Comparison of ENCODE assay signal across 14 mouse cellular contexts in genomic region chr1:41604996-41605747, GRCm38 (mm10).
DNase-seq lines count a peak whose midpoint lies in the region; ATAC-seq and TF ChIP-seq lines count a peak whose summit lies in the region.
"Had no signal": no experiment of that assay in that cellular context is flagged by ENCODE, and none has a peak within 500 bp of the region (broad histone marks: within the 10 kb centered on the region; RNA-seq: fewer than 3 reads in every experiment).

No protein-coding gene starts in this region.

- TF ChIP-seq POLR2A in limb, embryonic 14.5 days (IDR thresholded peaks at IDR 0.05; ENCODE audit: borderline replicate concordance, extremely low read depth, insufficient read depth, insufficient read length) = no peak

- no peak overlapping the region for H3K4me2 ChIP-seq in limb, embryonic 14.5 days (replicated peaks; ENCODE audit: low read depth, low read length, severe bottlenecking)
- peak overlapping the region; percentile 37 for H3K4me2 ChIP-seq in forebrain, embryonic 12.5 days
- H3K4me2 ChIP-seq in neural tube, embryonic 14.5 days (ENCODE audit: low read depth, low read length) = peak overlapping the region; percentile 12; the same call in 1 of the 2 replicates
- H3K4me2 ChIP-seq in kidney, embryonic 14.5 days (replicated peaks; ENCODE audit: low read depth, low read length) = no peak overlapping the region
- H3K4me2 ChIP-seq: heart, embryonic 12.5 days had no signal

- H3K27ac ChIP-seq in limb, embryonic 14.5 days (replicated peaks; ENCODE audit: low read depth, low read length) = no peak overlapping the region
- no peak overlapping the region for H3K27ac ChIP-seq in limb, embryonic 10.5 days
- peak overlapping the region; percentile 70 for H3K27ac ChIP-seq in forebrain, embryonic 12.5 days
- H3K27ac ChIP-seq in neural tube, embryonic 14.5 days (ENCODE audit: low read depth, low read length) = no peak overlapping the region
- H3K27ac ChIP-seq in kidney, embryonic 14.5 days (ENCODE audit: low read depth, low read length) = no peak overlapping the region
- H3K27ac ChIP-seq: gastrocnemius, adult 2 months had no signal

- no peaks in the 10 kb centered on the region for H3K36me3 ChIP-seq in limb, embryonic 14.5 days (ENCODE audit: control insufficient read depth, insufficient read depth, low read length)
- H3K36me3 ChIP-seq in limb, embryonic 10.5 days = no peaks in the 10 kb centered on the region
- no peaks in the 10 kb centered on the region for H3K36me3 ChIP-seq in forebrain, embryonic 12.5 days (replicated peaks)
- no peaks in the 10 kb centered on the region for H3K36me3 ChIP-seq in neural tube, embryonic 14.5 days (ENCODE audit: control insufficient read depth, insufficient read depth, low read length)
- H3K36me3 ChIP-seq in kidney, embryonic 14.5 days (ENCODE audit: control insufficient read depth, insufficient read depth, low read length) = no peaks in the 10 kb centered on the region
- H3K36me3 ChIP-seq: heart, embryonic 12.5 days had no signal

- H3K9me3 ChIP-seq in limb, embryonic 14.5 days (ENCODE audit: control insufficient read depth, low read length) = no peaks in the 10 kb centered on the region
- H3K9me3 ChIP-seq in limb, embryonic 10.5 days (replicated peaks) = no peaks in the 10 kb centered on the region
- H3K9me3 ChIP-seq in forebrain, embryonic 12.5 days = no peaks in the 10 kb centered on the region
- no peaks in the 10 kb centered on the region for H3K9me3 ChIP-seq in neural tube, embryonic 14.5 days (ENCODE audit: control insufficient read depth, low read length)
- H3K9me3 ChIP-seq in kidney, embryonic 14.5 days (ENCODE audit: control insufficient read depth, low read length) = no peaks in the 10 kb centered on the region
- H3K9me3 ChIP-seq: heart, embryonic 12.5 days had no signal

- H3K4me3 ChIP-seq in limb, embryonic 14.5 days (replicated peaks; ENCODE audit: low read length) = no peak overlapping the region
- no peak overlapping the region for H3K4me3 ChIP-seq in limb, embryonic 10.5 days
- H3K4me3 ChIP-seq in forebrain, embryonic 12.5 days (replicated peaks) = 0 out of 2 replicates have a peak overlapping the region, but pooled peaks have one; percentile 7
- no peak overlapping the region for H3K4me3 ChIP-seq in neural tube, embryonic 14.5 days (ENCODE audit: low read depth, low read length)
- H3K4me3 ChIP-seq in kidney, embryonic 14.5 days (ENCODE audit: low read length) = no peak overlapping the region
- H3K4me3 ChIP-seq: erythroblast, embryonic 14.5 days; gastrocnemius, adult 2 months; heart, embryonic 12.5 days had no signal

- no peak for ATAC-seq in limb, embryonic 14.5 days (ENCODE audit: low FRiP score, low read depth)
- ATAC-seq in forebrain, embryonic 12.5 days (ENCODE audit: low FRiP score) = peak; percentile 76
- ATAC-seq in neural tube, embryonic 14.5 days (ENCODE audit: low read depth) = peak; percentile 60; the same call in 1 of the 2 replicates
- ATAC-seq in kidney, embryonic 14.5 days (ENCODE audit: low FRiP score, low TSS enrichment) = no peak

- H3K27me3 ChIP-seq in limb, embryonic 14.5 days (ENCODE audit: control insufficient read depth, insufficient read depth, low read length) = no peaks in the 10 kb centered on the region
- H3K27me3 ChIP-seq in limb, embryonic 10.5 days (ENCODE audit: low read depth, poor library complexity, severe bottlenecking) = no peaks in the 10 kb centered on the region
- H3K27me3 ChIP-seq in forebrain, embryonic 12.5 days = no peaks in the 10 kb centered on the region
- H3K27me3 ChIP-seq in neural tube, embryonic 14.5 days (ENCODE audit: control insufficient read depth, insufficient read depth, low read length) = no peaks in the 10 kb centered on the region
- H3K27me3 ChIP-seq in kidney, embryonic 14.5 days (ENCODE audit: control insufficient read depth, insufficient read depth, low read length) = no peaks in the 10 kb centered on the region
- H3K27me3 ChIP-seq: CH12.LX; heart, embryonic 12.5 days had no signal

- H3K4me1 ChIP-seq in limb, embryonic 14.5 days (ENCODE audit: control insufficient read depth, insufficient read depth, low read length) = 0 out of 2 replicates have a peak, but pooled peaks cover 3% of the 10 kb centered on the region
- H3K4me1 ChIP-seq in limb, embryonic 10.5 days = peaks cover 3% of the 10 kb centered on the region
- peaks cover 8% of the 10 kb centered on the region for H3K4me1 ChIP-seq in forebrain, embryonic 12.5 days
- H3K4me1 ChIP-seq in neural tube, embryonic 14.5 days (ENCODE audit: control insufficient read depth, insufficient read depth, low read length) = peaks cover 8% of the 10 kb centered on the region; the same call in 1 of the 2 replicates
- H3K4me1 ChIP-seq in kidney, embryonic 14.5 days (ENCODE audit: control insufficient read depth, insufficient read depth, low read length) = no peaks in the 10 kb centered on the region
- H3K4me1 ChIP-seq: heart, embryonic 12.5 days had no signal

- 68% methylated on average over 14 of the region's 14 CpGs for WGBS in limb, embryonic 14.5 days
- WGBS in limb, embryonic 10.5 days = 90% methylated on average over 14 of the region's 14 CpGs
- WGBS in forebrain, embryonic 12.5 days = 12% methylated on average over 14 of the region's 14 CpGs
- 29% methylated on average over 14 of the region's 14 CpGs for WGBS in neural tube, embryonic 14.5 days
- 87% methylated on average over 14 of the region's 14 CpGs for WGBS in kidney, embryonic 14.5 days

- DNase-seq in limb, embryonic 14.5 days (ENCODE audit: low spot score) = peak; percentile 14
- DNase-seq in limb, embryonic 10.5 days (ENCODE audit: low spot score) = no peak
- peak; percentile 23 for DNase-seq in mesoderm, embryonic 11.5 days (ENCODE audit: low read depth, low spot score)
- no peak for DNase-seq in ovary, postnatal 10 days (ENCODE audit: low spot score)
- DNase-seq: cerebellum, postnatal 25 days; gastrocnemius, adult 2 months; kidney, postnatal 14 days; retina, postnatal 1 day had no signal

- H3K9ac ChIP-seq in limb, embryonic 14.5 days (ENCODE audit: low read depth, low read length, severe bottlenecking) = no peak overlapping the region
- no peak overlapping the region for H3K9ac ChIP-seq in forebrain, embryonic 12.5 days
- no peak overlapping the region for H3K9ac ChIP-seq in neural tube, embryonic 14.5 days (replicated peaks; ENCODE audit: low read depth, low read length)
- H3K9ac ChIP-seq in kidney, embryonic 14.5 days (ENCODE audit: low read depth, low read length) = no peak overlapping the region
- H3K9ac ChIP-seq: heart, embryonic 12.5 days had no signal

Comparison
In these comparisons a context has a peak if more than half of its experiments do, and no peak if none do; other contexts are left out.
1. DNase-seq: peak in limb, embryonic 14.5 days (single experiment) and mesoderm, embryonic 11.5 days (single experiment); none in limb, embryonic 10.5 days (single experiment) and ovary, postnatal 10 days (single experiment).
2. ATAC-seq: peak in forebrain, embryonic 12.5 days (single experiment) and neural tube, embryonic 14.5 days (single experiment); none in limb, embryonic 14.5 days (single experiment) and kidney, embryonic 14.5 days (single experiment).
3. H3K4me2 ChIP-seq: peak in forebrain, embryonic 12.5 days (single experiment) and neural tube, embryonic 14.5 days (single experiment); none in limb, embryonic 14.5 days (single experiment) and kidney, embryonic 14.5 days (single experiment).